Mouse (Mus musculus): ENCODE results near the gene Ppp1r13b. TPM values are rescaled to one million over a fixed set of nuclear protein-coding genes. Genes with fewer than 3 reads are reported as not detected.

The Ppp1r13b gene
- polyA plus RNA-seq, 1 experiment from 2014 or later: 15.5 TPM

DNA sequence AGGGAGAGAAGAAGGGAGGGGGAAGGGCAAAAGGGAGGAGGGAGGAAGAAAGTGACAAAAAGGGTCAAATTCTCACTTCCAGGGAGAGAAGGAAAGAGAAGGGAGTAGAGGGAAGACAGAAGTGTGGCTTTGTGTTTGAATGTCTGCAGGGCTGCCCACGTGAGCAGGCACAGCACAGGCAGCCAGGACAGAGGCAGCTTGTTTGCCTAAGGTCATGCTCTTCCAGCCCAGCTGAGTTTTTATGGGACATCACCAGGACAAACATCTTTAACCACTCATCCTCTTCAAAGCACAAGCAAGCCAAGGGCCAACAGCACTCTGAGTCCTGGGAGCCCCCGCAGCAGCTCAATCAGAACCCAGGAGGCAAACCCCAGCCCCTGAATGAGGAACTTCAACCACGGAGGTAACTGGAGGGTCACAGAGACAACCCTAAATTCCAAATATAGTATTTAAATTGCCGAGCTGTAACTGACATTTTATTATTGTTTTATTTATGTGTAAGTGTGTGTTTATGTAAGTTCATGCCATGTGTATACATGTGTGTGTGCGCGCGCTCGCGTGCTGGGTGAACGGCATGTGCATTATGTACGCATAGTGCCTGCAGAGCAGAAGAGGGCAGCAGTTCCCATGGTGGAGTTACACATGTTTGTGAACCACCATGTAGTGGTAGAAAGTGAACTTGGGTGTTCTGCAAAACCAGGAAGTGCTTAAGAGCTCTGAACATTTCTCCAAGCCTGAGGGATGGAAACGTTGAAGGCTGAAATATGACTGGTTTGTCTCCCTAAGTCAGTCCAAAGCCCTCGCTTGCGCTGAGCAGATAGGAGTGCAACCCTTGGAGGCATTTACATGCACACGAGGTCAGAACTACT, 65.1 kb downstream of the Ppp1r13b start:
- Histone ChIP-seq H3K9ac (ENCODE audit: low read length) (no peak overlapping the region), H3K4me1 (ENCODE audit: control insufficient read depth in 2 of 2, insufficient read depth in 2 of 2, low read length in 2 of 2) (no peaks in the 10 kb centered on the region), H3K36me3 (ENCODE audit: control insufficient read depth, insufficient read depth, low read length) (peaks cover 65% of the 10 kb centered on the region), H3K4me2 (ENCODE audit: low read length) (no peak overlapping the region), H3K9me3 (ENCODE audit: control insufficient read depth, low read length) (no peaks in the 10 kb centered on the region), H3K27me3 (ENCODE audit: control insufficient read depth, insufficient read depth, low read length) (no peaks in the 10 kb centered on the region), H3K4me3 (ENCODE audit: control insufficient read depth in 1 of 2, insufficient read depth in 1 of 2, low read depth in 1 of 2, low read length in 2 of 2) (no peak overlapping the region), H3K27ac (replicated peaks in 1 of 2; ENCODE audit: control insufficient read depth in 1 of 2, insufficient read depth in 1 of 2, low read depth in 2 of 2, low read length in 2 of 2) (no peak overlapping the region)
- no peak for ATAC-seq (ENCODE audit: insufficient number of reproducible peaks, insufficient read depth, low FRiP score, low read depth)
- 85% methylated on average over 15 of the region's 15 CpGs for WGBS

DNA sequence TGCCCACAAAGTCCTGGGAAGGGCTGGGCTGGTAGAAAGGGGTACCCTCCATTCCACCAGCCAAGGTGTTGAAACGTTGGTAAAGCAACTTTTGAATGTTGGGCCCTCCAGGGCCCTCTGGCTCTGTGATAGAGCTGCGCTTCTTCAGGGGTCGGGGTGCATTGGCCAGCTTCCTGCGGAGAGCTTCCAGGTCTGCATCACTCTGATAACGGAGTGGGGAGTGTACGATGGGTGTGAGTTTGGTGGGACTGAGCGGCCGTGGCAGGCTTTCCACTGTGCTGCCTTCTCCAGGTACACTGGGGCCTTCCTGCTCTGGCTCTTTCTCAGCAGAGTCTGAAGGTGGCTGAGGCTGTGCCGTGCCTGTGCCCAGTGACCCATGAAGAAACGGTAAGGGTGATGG, 74.5 kb downstream of the Ppp1r13b start:
- Histone ChIP-seq H3K9ac (ENCODE audit: low read length) (no peak overlapping the region), H3K4me1 (ENCODE audit: control insufficient read depth in 2 of 2, insufficient read depth in 2 of 2, low read length in 2 of 2) (no peaks in the 10 kb centered on the region), H3K27ac (replicated peaks in 1 of 2; ENCODE audit: control insufficient read depth in 1 of 2, insufficient read depth in 1 of 2, low read depth in 2 of 2, low read length in 2 of 2) (no peak overlapping the region), H3K27me3 (ENCODE audit: control insufficient read depth, insufficient read depth, low read length) (no peaks in the 10 kb centered on the region), H3K4me2 (ENCODE audit: low read length) (no peak overlapping the region), H3K36me3 (ENCODE audit: control insufficient read depth, insufficient read depth, low read length) (peaks cover 99% of the 10 kb centered on the region), H3K4me3 (ENCODE audit: control insufficient read depth in 1 of 2, insufficient read depth in 1 of 2, low read depth in 1 of 2, low read length in 2 of 2) (no peak overlapping the region), H3K9me3 (ENCODE audit: control insufficient read depth, low read length) (no peaks in the 10 kb centered on the region)
- 80% methylated on average over 10 of the region's 10 CpGs for WGBS
- ATAC-seq (ENCODE audit: insufficient number of reproducible peaks, insufficient read depth, low FRiP score, low read depth): no peak

DNA sequence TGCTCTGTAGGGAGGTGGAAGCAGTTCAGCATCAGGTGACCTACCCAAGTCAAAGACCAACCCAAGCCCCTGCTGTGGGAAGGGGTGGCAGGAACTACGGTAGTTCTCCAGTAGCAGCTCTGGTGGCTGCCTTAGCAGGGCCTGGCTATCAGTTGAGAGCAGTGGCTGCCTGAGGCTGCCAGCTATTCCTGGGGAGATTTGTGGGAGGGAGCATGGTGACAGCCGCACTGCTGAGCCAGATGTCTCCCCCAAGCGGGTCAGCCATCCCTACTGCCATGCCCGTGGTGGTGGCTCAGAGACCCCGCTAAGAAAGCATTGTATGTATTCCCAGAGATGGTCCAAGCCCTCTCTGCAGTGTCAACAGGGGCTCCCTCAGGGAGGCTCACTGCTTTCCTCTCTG, 75.3 kb downstream of the Ppp1r13b start:
- no peak for ATAC-seq (ENCODE audit: insufficient number of reproducible peaks, insufficient read depth, low FRiP score, low read depth)
- Histone ChIP-seq H3K9ac (ENCODE audit: low read length) (no peak overlapping the region), H3K4me3 (ENCODE audit: control insufficient read depth in 1 of 2, insufficient read depth in 1 of 2, low read depth in 1 of 2, low read length in 2 of 2) (no peak overlapping the region), H3K9me3 (ENCODE audit: control insufficient read depth, low read length) (no peaks in the 10 kb centered on the region), H3K27me3 (ENCODE audit: control insufficient read depth, insufficient read depth, low read length) (no peaks in the 10 kb centered on the region), H3K36me3 (ENCODE audit: control insufficient read depth, insufficient read depth, low read length) (peaks cover 99% of the 10 kb centered on the region), H3K4me1 (ENCODE audit: control insufficient read depth in 2 of 2, insufficient read depth in 2 of 2, low read length in 2 of 2) (no peaks in the 10 kb centered on the region), H3K4me2 (ENCODE audit: low read length) (no peak overlapping the region), H3K27ac (replicated peaks in 1 of 2; ENCODE audit: control insufficient read depth in 1 of 2, insufficient read depth in 1 of 2, low read depth in 2 of 2, low read length in 2 of 2) (no peak overlapping the region)
- 80% methylated on average over 5 of the region's 5 CpGs for WGBS

DNA sequence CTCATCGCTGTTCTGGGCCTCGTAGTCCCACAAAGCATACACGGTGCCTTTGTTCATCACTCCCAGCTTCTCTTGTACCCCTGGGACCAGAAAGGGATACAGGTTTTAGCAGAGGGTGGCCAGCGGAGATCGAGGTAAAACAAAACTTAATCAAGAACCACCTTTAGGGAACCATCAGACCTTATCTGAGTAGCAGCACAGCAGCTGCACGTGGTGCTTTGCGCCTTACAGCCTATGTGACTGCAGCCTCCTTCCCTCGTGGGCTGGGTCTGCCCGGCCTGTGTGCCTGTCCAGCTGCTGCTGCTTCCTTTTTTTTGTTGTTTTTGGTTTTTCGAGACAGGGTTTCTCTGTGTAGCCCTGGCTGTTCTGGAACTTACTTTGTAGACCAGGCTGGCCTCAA, 77.5 kb downstream of the Ppp1r13b start:
- 85% methylated on average over 10 of the region's 10 CpGs for WGBS
- Histone ChIP-seq H3K4me2 (ENCODE audit: low read length) (no peak overlapping the region), H3K9ac (ENCODE audit: low read length) (no peak overlapping the region), H3K9me3 (ENCODE audit: control insufficient read depth, low read length) (no peaks in the 10 kb centered on the region), H3K36me3 (ENCODE audit: control insufficient read depth, insufficient read depth, low read length) (peaks cover 100% of the 10 kb centered on the region), H3K27ac (replicated peaks in 1 of 2; ENCODE audit: control insufficient read depth in 1 of 2, insufficient read depth in 1 of 2, low read depth in 2 of 2, low read length in 2 of 2) (no peak overlapping the region), H3K4me3 (ENCODE audit: control insufficient read depth in 1 of 2, insufficient read depth in 1 of 2, low read depth in 1 of 2, low read length in 2 of 2) (no peak overlapping the region), H3K4me1 (ENCODE audit: control insufficient read depth in 2 of 2, insufficient read depth in 2 of 2, low read length in 2 of 2) (no peaks in the 10 kb centered on the region), H3K27me3 (ENCODE audit: control insufficient read depth, insufficient read depth, low read length) (no peaks in the 10 kb centered on the region)
- no peak for ATAC-seq (ENCODE audit: insufficient number of reproducible peaks, insufficient read depth, low FRiP score, low read depth)

DNA sequence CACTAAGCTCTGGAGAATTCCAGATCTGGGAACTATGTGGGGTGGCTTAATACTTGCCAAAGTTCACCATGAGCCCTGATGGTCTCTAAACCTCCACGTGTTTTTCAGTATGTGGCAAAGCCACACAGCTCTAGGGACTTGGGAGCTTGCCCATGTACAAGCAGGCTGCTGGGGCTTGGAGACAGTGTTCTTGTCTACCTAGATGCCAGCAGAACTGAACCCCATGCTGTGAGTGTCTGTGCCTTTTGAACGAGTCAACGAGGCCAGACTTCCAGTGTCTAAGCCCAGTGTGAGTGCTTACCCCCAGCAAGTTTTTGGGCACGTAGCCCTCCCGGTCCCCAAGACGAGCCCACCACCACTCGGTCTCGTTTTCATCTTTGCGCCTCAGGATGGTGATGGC, 78.0 kb downstream of the Ppp1r13b start:
- no peak overlapping the region for H3K4me3 ChIP-seq (ENCODE audit: control insufficient read depth in 1 of 2, insufficient read depth in 1 of 2, low read depth in 1 of 2, low read length in 2 of 2)
- no peak overlapping the region for H3K4me2 ChIP-seq (ENCODE audit: low read length)
- H3K9me3 ChIP-seq (ENCODE audit: control insufficient read depth, low read length): no peaks in the 10 kb centered on the region
- H3K4me1 ChIP-seq (ENCODE audit: control insufficient read depth in 2 of 2, insufficient read depth in 2 of 2, low read length in 2 of 2): no peaks in the 10 kb centered on the region
- 90% methylated on average over 9 of the region's 9 CpGs for WGBS
- H3K9ac ChIP-seq (ENCODE audit: low read length): no peak overlapping the region
- ATAC-seq (ENCODE audit: insufficient number of reproducible peaks, insufficient read depth, low FRiP score, low read depth): no peak
- peaks cover 100% of the 10 kb centered on the region for H3K36me3 ChIP-seq (ENCODE audit: control insufficient read depth, insufficient read depth, low read length)
- H3K27me3 ChIP-seq (ENCODE audit: control insufficient read depth, insufficient read depth, low read length): no peaks in the 10 kb centered on the region
- no peak overlapping the region for H3K27ac ChIP-seq (replicated peaks in 1 of 2; ENCODE audit: control insufficient read depth in 1 of 2, insufficient read depth in 1 of 2, low read depth in 2 of 2, low read length in 2 of 2)

DNA sequence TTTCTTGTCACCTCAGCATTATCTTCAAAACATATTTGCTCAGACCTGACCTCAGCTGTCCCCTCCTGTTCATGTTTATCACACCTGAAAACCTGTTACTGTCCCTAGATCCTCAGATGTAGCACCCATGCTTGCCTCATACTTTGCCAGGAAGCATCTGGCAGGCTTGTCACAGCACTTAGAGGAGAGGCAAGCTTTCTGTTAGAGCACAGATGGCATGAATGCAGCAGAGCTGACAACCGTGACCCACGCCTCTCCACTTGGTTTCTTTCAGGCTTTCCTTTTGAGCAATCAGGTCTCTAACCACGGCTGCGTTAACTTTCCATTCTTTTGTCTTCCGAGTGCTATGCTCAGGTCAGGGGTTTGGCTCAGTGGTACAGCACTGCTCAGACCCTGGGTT, 78.5 kb downstream of the Ppp1r13b start:
- no peaks in the 10 kb centered on the region for H3K4me1 ChIP-seq (ENCODE audit: control insufficient read depth in 2 of 2, insufficient read depth in 2 of 2, low read length in 2 of 2)
- ATAC-seq (ENCODE audit: insufficient number of reproducible peaks, insufficient read depth, low FRiP score, low read depth): no peak

DNA sequence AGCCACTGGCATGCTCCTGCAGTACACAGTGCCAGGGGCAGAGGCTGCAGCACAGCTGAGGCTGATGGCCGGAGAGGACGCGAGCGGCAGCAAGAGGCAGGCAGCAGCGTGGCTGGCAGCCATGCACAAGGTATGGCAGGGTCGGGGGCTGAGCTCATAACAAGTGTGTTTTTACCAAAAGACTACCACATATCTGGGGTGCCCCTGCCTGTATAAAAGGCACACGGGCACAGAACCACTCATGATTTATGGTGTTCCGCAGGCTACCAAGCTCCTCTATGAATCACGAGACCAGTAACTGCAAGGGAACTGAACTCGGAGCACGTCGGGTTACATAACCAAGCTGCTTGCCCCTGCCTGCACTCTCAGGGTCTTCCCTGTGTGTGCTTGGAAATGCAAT, 80.4 kb downstream of the Ppp1r13b start:
- no peaks in the 10 kb centered on the region for H3K27me3 ChIP-seq (ENCODE audit: control insufficient read depth, insufficient read depth, low read length)
- no peak overlapping the region for H3K4me2 ChIP-seq (ENCODE audit: low read length)
- ATAC-seq (ENCODE audit: insufficient number of reproducible peaks, insufficient read depth, low FRiP score, low read depth): no peak
- H3K9ac ChIP-seq (ENCODE audit: low read length): no peak overlapping the region
- H3K9me3 ChIP-seq (ENCODE audit: control insufficient read depth, low read length): no peaks in the 10 kb centered on the region
- peaks cover 99% of the 10 kb centered on the region for H3K36me3 ChIP-seq (ENCODE audit: control insufficient read depth, insufficient read depth, low read length)
- 90% methylated on average over 12 of the region's 12 CpGs for WGBS
- no peak overlapping the region for H3K27ac ChIP-seq (replicated peaks in 1 of 2; ENCODE audit: control insufficient read depth in 1 of 2, insufficient read depth in 1 of 2, low read depth in 2 of 2, low read length in 2 of 2)
- no peaks in the 10 kb centered on the region for H3K4me1 ChIP-seq (ENCODE audit: control insufficient read depth in 2 of 2, insufficient read depth in 2 of 2, low read length in 2 of 2)
- no peak overlapping the region for H3K4me3 ChIP-seq (ENCODE audit: control insufficient read depth in 1 of 2, insufficient read depth in 1 of 2, low read depth in 1 of 2, low read length in 2 of 2)

More for the DNA sequence above, 78.5 kb downstream of the Ppp1r13b start:
- no peak overlapping the region for H3K4me3 ChIP-seq (ENCODE audit: control insufficient read depth in 1 of 2, insufficient read depth in 1 of 2, low read depth in 1 of 2, low read length in 2 of 2)
- no peak overlapping the region for H3K4me2 ChIP-seq (ENCODE audit: low read length)
- no peaks in the 10 kb centered on the region for H3K9me3 ChIP-seq (ENCODE audit: control insufficient read depth, low read length)
- H3K9ac ChIP-seq (ENCODE audit: low read length): no peak overlapping the region
- peaks cover 100% of the 10 kb centered on the region for H3K36me3 ChIP-seq (ENCODE audit: control insufficient read depth, insufficient read depth, low read length)
- no peaks in the 10 kb centered on the region for H3K27me3 ChIP-seq (ENCODE audit: control insufficient read depth, insufficient read depth, low read length)
- no peak overlapping the region for H3K27ac ChIP-seq (replicated peaks in 1 of 2; ENCODE audit: control insufficient read depth in 1 of 2, insufficient read depth in 1 of 2, low read depth in 2 of 2, low read length in 2 of 2)
- 87% methylated on average over 5 of the region's 5 CpGs for WGBS

DNA sequence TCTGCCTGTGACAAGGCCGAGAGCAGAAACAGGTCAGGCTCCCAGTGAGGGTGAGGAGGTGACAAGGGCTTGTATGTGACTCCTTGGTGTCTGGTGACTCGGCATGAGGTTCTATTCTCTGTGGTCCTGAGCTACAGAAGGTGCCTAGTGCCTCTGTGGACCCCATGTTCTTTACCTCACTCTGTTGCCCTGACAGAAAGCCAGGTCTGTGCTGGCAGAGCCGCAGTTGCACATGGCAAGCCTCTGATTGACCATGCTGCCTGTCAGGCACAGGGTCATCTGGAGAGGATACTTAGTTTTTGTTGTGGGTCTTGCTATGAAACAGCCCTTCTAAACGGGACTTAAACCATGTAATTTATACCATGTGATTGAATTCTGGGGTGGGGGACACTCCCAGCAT, 86.0 kb downstream of the Ppp1r13b start:
- Histone ChIP-seq H3K27me3 (ENCODE audit: control insufficient read depth, insufficient read depth, low read length) (no peaks in the 10 kb centered on the region), H3K4me3 (ENCODE audit: control insufficient read depth in 1 of 2, insufficient read depth in 1 of 2, low read depth in 1 of 2, low read length in 2 of 2) (no peak overlapping the region), H3K36me3 (ENCODE audit: control insufficient read depth, insufficient read depth, low read length) (peaks cover 47% of the 10 kb centered on the region), H3K27ac (replicated peaks in 1 of 2; ENCODE audit: control insufficient read depth in 1 of 2, insufficient read depth in 1 of 2, low read depth in 2 of 2, low read length in 2 of 2) (no peak overlapping the region), H3K4me1 (ENCODE audit: control insufficient read depth in 2 of 2, insufficient read depth in 2 of 2, low read length in 2 of 2) (peaks cover 3 to 12% of the 10 kb centered on the region in 2 experiments; a peak in 3 of 4 replicates), H3K4me2 (ENCODE audit: low read length) (no peak overlapping the region), H3K9ac (ENCODE audit: low read length) (no peak overlapping the region), H3K9me3 (ENCODE audit: control insufficient read depth, low read length) (no peaks in the 10 kb centered on the region)
- ATAC-seq (ENCODE audit: insufficient number of reproducible peaks, insufficient read depth, low FRiP score, low read depth): no peak
- WGBS: 74% methylated on average over 4 of the region's 4 CpGs

Measured in heart, embryonic 14.5 days (tissue).